Comparison of ENCODE assay signal across 28 mouse cellular contexts in genomic region chr1:181007831-181008230, GRCm38 (mm10). TPM values are rescaled to one million over a fixed set of nuclear protein-coding genes. Genes with fewer than 3 reads are reported as not detected.
DNase-seq lines count a peak whose midpoint lies in the region; ATAC-seq lines count a peak whose summit lies in the region.
"Had no signal": no experiment of that assay in that cellular context is flagged by ENCODE, and none has a peak within 500 bp of the region (broad histone marks: within the 10 kb centered on the region; RNA-seq: fewer than 3 reads in every experiment).

No protein-coding gene starts in this region.

- H3K9me3 ChIP-seq in heart, embryonic 10.5 days, result no peaks in the 10 kb centered on the region
- no peaks in the 10 kb centered on the region for H3K9me3 ChIP-seq in liver, embryonic 11.5 days (ENCODE audit: control insufficient read depth, low read length)
- H3K9me3 ChIP-seq in liver, embryonic 12.5 days (replicated peaks), result no peaks in the 10 kb centered on the region
- H3K9me3 ChIP-seq: embryonic facial prominence, embryonic 13.5 days; forebrain, embryonic 12.5 days; G1E; heart, embryonic 13.5 days; hindbrain, embryonic 12.5 days had no signal

- no peak overlapping the region for H3K27ac ChIP-seq in heart, embryonic 10.5 days
- no peak overlapping the region for H3K27ac ChIP-seq in liver, embryonic 11.5 days (ENCODE audit: low read depth, low read length)
- H3K27ac ChIP-seq in liver, embryonic 12.5 days, result no peak overlapping the region
- H3K27ac ChIP-seq: embryonic facial prominence, embryonic 13.5 days; forebrain, embryonic 12.5 days; heart, embryonic 13.5 days; hindbrain, embryonic 12.5 days had no signal

- H3K4me2 ChIP-seq in liver, embryonic 11.5 days, result no peak overlapping the region
- no peak overlapping the region for H3K4me2 ChIP-seq in liver, embryonic 12.5 days
- H3K4me2 ChIP-seq: embryonic facial prominence, embryonic 13.5 days; forebrain, embryonic 12.5 days; heart, embryonic 13.5 days; hindbrain, embryonic 12.5 days had no signal

- peaks cover 14% of the 10 kb centered on the region for H3K4me1 ChIP-seq in heart, embryonic 10.5 days
- no peaks in the 10 kb centered on the region; the same call in 1 of the 2 replicates for H3K4me1 ChIP-seq in liver, embryonic 11.5 days (replicated peaks; ENCODE audit: control insufficient read depth, insufficient read depth, low read length)
- peaks cover 15% of the 10 kb centered on the region; the same call in 1 of the 2 replicates for H3K4me1 ChIP-seq in liver, embryonic 12.5 days
- H3K4me1 ChIP-seq: embryonic facial prominence, embryonic 13.5 days; forebrain, embryonic 12.5 days; hindbrain, embryonic 12.5 days had no signal

- H3K4me3 ChIP-seq in heart, embryonic 10.5 days, result no peak overlapping the region
- no peak overlapping the region for H3K4me3 ChIP-seq in liver, embryonic 11.5 days (ENCODE audit: low read depth, low read length)
- no peak overlapping the region for H3K4me3 ChIP-seq in liver, embryonic 12.5 days
- H3K4me3 ChIP-seq: embryonic facial prominence, embryonic 13.5 days; forebrain, embryonic 12.5 days; heart, embryonic 13.5 days; hindbrain, embryonic 12.5 days had no signal

- no peaks in the 10 kb centered on the region for H3K27me3 ChIP-seq in heart, embryonic 10.5 days (ENCODE audit: insufficient read depth, poor library complexity, severe bottlenecking)
- H3K27me3 ChIP-seq in liver, embryonic 11.5 days (replicated peaks; ENCODE audit: control insufficient read depth, insufficient read depth, low read length), result no peaks in the 10 kb centered on the region
- peaks cover 12% of the 10 kb centered on the region for H3K27me3 ChIP-seq in liver, embryonic 12.5 days (replicated peaks)
- H3K27me3 ChIP-seq: embryonic facial prominence, embryonic 13.5 days; hindbrain, embryonic 12.5 days had no signal

- H3K36me3 ChIP-seq in heart, embryonic 10.5 days, result no peaks in the 10 kb centered on the region
- no peaks in the 10 kb centered on the region for H3K36me3 ChIP-seq in liver, embryonic 11.5 days (ENCODE audit: control insufficient read depth, insufficient read depth, low read length)
- no peaks in the 10 kb centered on the region for H3K36me3 ChIP-seq in liver, embryonic 12.5 days
- H3K36me3 ChIP-seq: embryonic facial prominence, embryonic 13.5 days; forebrain, embryonic 12.5 days; G1E; heart, embryonic 13.5 days; hindbrain, embryonic 12.5 days had no signal

- DNase-seq in embryo, embryonic 10 days (ENCODE audit: low spot score), result peak; percentile 2
- no peak for DNase-seq in embryo, embryonic 9.5 days (ENCODE audit: extremely low spot score)
- DNase-seq in heart, embryonic 10.5 days (ENCODE audit: low spot score), result peak; percentile 72
- no peak for DNase-seq in heart, adult 8-10 months (ENCODE audit: low spot score)
- peak; percentile 15 for DNase-seq in liver, embryonic 11.5 days (ENCODE audit: low spot score)
- DNase-seq in urinary bladder, adult 2 months (ENCODE audit: low spot score), result peak; percentile 15
- DNase-seq in urinary bladder, adult 18-20 months (ENCODE audit: low spot score in 2 of 2), result no peak
- DNase-seq: B cell, adult 2 months; cerebellum, adult 11 months; cerebellum, adult 8-10 months; cerebellum, postnatal 14 days; gastrocnemius, postnatal 25 days had no signal

- no peak overlapping the region for H3K9ac ChIP-seq in liver, embryonic 11.5 days (ENCODE audit: low read depth, low read length)
- no peak overlapping the region for H3K9ac ChIP-seq in liver, embryonic 12.5 days
- H3K9ac ChIP-seq: embryonic facial prominence, embryonic 13.5 days; forebrain, embryonic 12.5 days; heart, embryonic 13.5 days; hindbrain, embryonic 12.5 days had no signal

- 88% methylated on average over 6 of the region's 6 CpGs for WGBS in heart, embryonic 10.5 days
- WGBS in liver, embryonic 11.5 days, result 89% methylated on average over 6 of the region's 6 CpGs
- 74% methylated on average over 6 of the region's 6 CpGs for WGBS in liver, embryonic 12.5 days (ENCODE audit: insufficient replicate concordance)

- ATAC-seq in liver, embryonic 11.5 days (replicated peaks; ENCODE audit: low FRiP score), result no peak
- ATAC-seq in liver, embryonic 12.5 days, result no peak
- ATAC-seq: CD4-positive, CD25-positive, alpha-beta regulatory T cell, adult 4 months; forebrain, embryonic 16.5 days; hindbrain, embryonic 16.5 days had no signal

RNA-seq across cellular contexts. Expression of gene Ephx1, which starts 12.9 kb away (rescaled TPM):
- polyA plus RNA-seq in heart, embryonic 10.5 days (2016; fragmentation: Nextera tagmentation; extraction: Ambion mirVana), result 3.4 and 3.9 TPM in 2 replicates
- total RNA-seq in heart, adult 8-10 months (2022), result 10 to 100 TPM; 35.3 to 51.3 (median 47.1) TPM
- polyA plus RNA-seq in liver, embryonic 11.5 days (2014; fragmentation: Nextera tagmentation; extraction: Ambion mirVana), result 1.6 and 1.7 TPM in 2 replicates
- 2.1 and 2.2 TPM in 2 replicates for polyA plus RNA-seq in liver, embryonic 12.5 days (2016; fragmentation: Nextera tagmentation; extraction: Ambion mirVana)
- 159 and 184 TPM in 2 replicates for polyA plus RNA-seq in urinary bladder, adult 2 months (2012; rRNA removed)
- total RNA-seq: G1E had no signal
- polyA plus RNA-seq: G1E had no signal

RNA-seq across cellular contexts. Expression of gene 9130409I23Rik, which starts 43.2 kb away (rescaled TPM):
- polyA plus RNA-seq in heart, embryonic 10.5 days (2016; fragmentation: Nextera tagmentation; extraction: Ambion mirVana), result not detected in 2 replicates
- total RNA-seq in heart, adult 8-10 months (2022), result under 1 TPM in 1 of 4 experiments, not detected in 3; 0.14 TPM
- not detected in 2 replicates for polyA plus RNA-seq in liver, embryonic 11.5 days (2014; fragmentation: Nextera tagmentation; extraction: Ambion mirVana)
- polyA plus RNA-seq in liver, embryonic 12.5 days (2016; fragmentation: Nextera tagmentation; extraction: Ambion mirVana), result 0.08 TPM in 1 of 2 replicates, not detected in the other
- polyA plus RNA-seq in urinary bladder, adult 2 months (2012; rRNA removed), result 0.28 and 0.33 TPM in 2 replicates
- total RNA-seq: adrenal gland, postnatal 4 days; common myeloid progenitor, adult 5-6 weeks; gastrocnemius, postnatal 25 days; granulocyte monocyte progenitor cell, adult 5-6 weeks; heart, postnatal 4 days had no signal
- polyA plus RNA-seq: brain, embryonic 14.5 days; CD4-positive, CD25-positive, alpha-beta regulatory T cell, adult 4 months; embryonic facial prominence, embryonic 13.5 days; forebrain, embryonic 12.5 days; forebrain, embryonic 16.5 days; frontal cortex, adult 2 months; G1E; heart, embryonic 13.5 days; heart, postnatal 0 days; hindbrain, embryonic 16.5 days had no signal

Comparison
In these comparisons a context has a peak if more than half of its experiments do, and no peak if none do; other contexts are left out.
1. DNase-seq: peak in embryo, embryonic 10 days (single experiment), heart, embryonic 10.5 days (single experiment), liver, embryonic 11.5 days (single experiment) and urinary bladder, adult 2 months (single experiment); none in embryo, embryonic 9.5 days (single experiment), heart, adult 8-10 months (single experiment) and urinary bladder, adult 18-20 months (0 of 2).
2. RNA of gene Ephx1, which starts 12.9 kb away (polyA plus RNA-seq): 159 to 184 TPM in urinary bladder, adult 2 months; 3.4 to 3.9 TPM in heart, embryonic 10.5 days, 2.1 to 2.2 TPM in liver, embryonic 12.5 days and 1.6 to 1.7 TPM in liver, embryonic 11.5 days; every median in the first group is over 10 times any median in the second.